Mouse (Mus musculus) right cerebral cortex, postnatal 14 days (tissue): ENCODE measurements around the gene Grid2ip.
A peak's percentile ranks its signal among the peaks of the same experiment; 100 is the strongest.

Source experiments
- DNase-seq: peaks from one replicate; pipeline ENCODE4 v3.0.0; 2022

Grid2ip gene

GRCm38 (mm10) chr5:143356686-143357388, at the start of gene Grid2ip:
Gene Grid2ip, plus strand, starts transcription at chr5:143357338.
- DNase-seq, result no peak

- DNase-seq, result no peak
These were observed 48.3 kb upstream of the Grid2ip start for GRCm38 (mm10) chr5:143308825-143309224.

GRCm38 (mm10) chr5:143309916-143310315, 47.2 kb upstream of the Grid2ip start:
- DNase-seq, result no peak

GRCm38 (mm10) chr5:143311886-143312285, 45.3 kb upstream of the Grid2ip start:
- DNase-seq, result peak; percentile 88

GRCm38 (mm10) chr5:143314183-143314729, 42.9 kb upstream of the Grid2ip start:
- DNase-seq, result no peak

GRCm38 (mm10) chr5:143314730-143315513, 42.2 kb upstream of the Grid2ip start, which contains the start of gene E130309D02Rik:
Gene E130309D02Rik, minus strand, starts transcription at chr5:143315360.
- peak; percentile 93 for DNase-seq

GRCm38 (mm10) chr5:143315514-143315888, 41.6 kb upstream of the Grid2ip start:
- no peak for DNase-seq

GRCm38 (mm10) chr5:143316605-143317287, 40.4 kb upstream of the Grid2ip start:
- no peak for DNase-seq

- no peak for DNase-seq
These were observed 39.9 kb upstream of the Grid2ip start for GRCm38 (mm10) chr5:143317288-143317610.

GRCm38 (mm10) chr5:143328690-143329495, 28.2 kb upstream of the Grid2ip start, which contains the start of gene Zdhhc4:
Gene Zdhhc4, minus strand, starts transcription at chr5:143329256.
- DNase-seq, result peak; percentile 92

GRCm38 (mm10) chr5:143333872-143334271, 23.3 kb upstream of the Grid2ip start:
- peak; percentile 92 for DNase-seq

- no peak for DNase-seq
These were observed 22.6 kb upstream of the Grid2ip start for GRCm38 (mm10) chr5:143334418-143335088.

- DNase-seq, result no peak
These were observed 22.1 kb upstream of the Grid2ip start for GRCm38 (mm10) chr5:143335089-143335460.

GRCm38 (mm10) chr5:143336559-143336958, 20.6 kb upstream of the Grid2ip start:
- no peak for DNase-seq

- DNase-seq, result no peak
These were observed 17.5 kb upstream of the Grid2ip start for GRCm38 (mm10) chr5:143339603-143340002.

GRCm38 (mm10) chr5:143346367-143346766, 10.8 kb upstream of the Grid2ip start:
- DNase-seq, result no peak

GRCm38 (mm10) chr5:143356017-143356416, 1.1 kb upstream of the Grid2ip start:
- no peak for DNase-seq

GRCm38 (mm10) chr5:143357564-143357963, 426 bp downstream of the Grid2ip start:
- no peak for DNase-seq

GRCm38 (mm10) chr5:143359263-143359662, 2.1 kb downstream of the Grid2ip start:
- no peak for DNase-seq

- no peak for DNase-seq
These were observed 2.9 kb downstream of the Grid2ip start for GRCm38 (mm10) chr5:143360000-143360399.

GRCm38 (mm10) chr5:143361428-143361827, 4.3 kb downstream of the Grid2ip start:
- DNase-seq, result no peak
